Mouse (Mus musculus): ENCODE data around the gene Ankrd39. TPM values are rescaled to one million over a fixed set of nuclear protein-coding genes. Genes with fewer than 3 reads are reported as not detected.
"Not testable (repeated sequence)": the region's sequence is repeated elsewhere in the genome, so short reads cannot be mapped to it uniquely, and the experiment has no call there.

Gene Ankrd39
- polyA plus RNA-seq, 1 experiment from 2014 or later = 23.3 TPM

- 87% methylated on average over 11 of the region's 11 CpGs for WGBS
- H3K9me3 ChIP-seq (ENCODE audit: control insufficient read depth, low read length) = no peaks in the 10 kb centered on the region
- ATAC-seq (ENCODE audit: low read depth) = no peak
Observed at GRCm38 (mm10) chr1:36540132-36540531, 7.1 kb downstream of the Ankrd39 start.

GRCm38 (mm10) chr1:36539186-36539585 lies 8.1 kb downstream of the Ankrd39 start, which contains the start of gene Gm42417:
Gm42417 (minus strand) TSS chr1:36539429.
- H3K27me3 ChIP-seq (ENCODE audit: control insufficient read depth, insufficient read depth, low read depth, low read length) = no peaks in the 10 kb centered on the region
- H3K9me3 ChIP-seq (ENCODE audit: control insufficient read depth, low read length) = no peaks in the 10 kb centered on the region
- no peak within 1 kb of the TSS for H3K4me2 ChIP-seq (ENCODE audit: low read depth, low read length)
- WGBS = 28% methylated on average over 7 of the region's 9 CpGs
- H3K27ac ChIP-seq (ENCODE audit: low read length) = no peak within 1 kb of the TSS
- no peak within 1 kb of the TSS for H3K4me3 ChIP-seq (ENCODE audit: low read length)
- no peak within 1 kb of the TSS for H3K9ac ChIP-seq (ENCODE audit: low read length)
- peaks cover 6% of the 10 kb centered on the region; the same call in 1 of the 2 replicates for H3K4me1 ChIP-seq (replicated peaks; ENCODE audit: control insufficient read depth, insufficient read depth, low read length)
- H3K36me3 ChIP-seq (ENCODE audit: control insufficient read depth, insufficient read depth, low read length) = peaks cover 11% of the 10 kb centered on the region
- peak; percentile 61 for ATAC-seq (ENCODE audit: low read depth)

More at GRCm38 (mm10) chr1:36540132-36540531, 7.1 kb downstream of the Ankrd39 start:
- peaks cover 11% of the 10 kb centered on the region for H3K36me3 ChIP-seq (ENCODE audit: control insufficient read depth, insufficient read depth, low read length)
- H3K4me3 ChIP-seq (ENCODE audit: low read length) = no peak overlapping the region
- no peak overlapping the region for H3K4me2 ChIP-seq (ENCODE audit: low read depth, low read length)
- H3K4me1 ChIP-seq (replicated peaks; ENCODE audit: control insufficient read depth, insufficient read depth, low read length) = 0 out of 2 replicates have a peak, but pooled peaks cover 5% of the 10 kb centered on the region
- H3K27ac ChIP-seq (ENCODE audit: low read length) = no peak overlapping the region
- H3K9ac ChIP-seq (ENCODE audit: low read length) = no peak overlapping the region
- H3K27me3 ChIP-seq (ENCODE audit: control insufficient read depth, insufficient read depth, low read depth, low read length) = no peaks in the 10 kb centered on the region

- Histone ChIP-seq H3K4me3 (ENCODE audit: low read length) (no peak overlapping the region), H3K27ac (ENCODE audit: low read length) (no peak overlapping the region), H3K4me2 (ENCODE audit: low read depth, low read length) (no peak overlapping the region), H3K9me3 (ENCODE audit: control insufficient read depth, low read length) (no peaks in the 10 kb centered on the region), H3K27me3 (ENCODE audit: control insufficient read depth, insufficient read depth, low read depth, low read length) (no peaks in the 10 kb centered on the region), H3K4me1 (replicated peaks; ENCODE audit: control insufficient read depth, insufficient read depth, low read length) (peaks cover 10% of the 10 kb centered on the region), H3K9ac (ENCODE audit: low read length) (no peak overlapping the region), H3K36me3 (ENCODE audit: control insufficient read depth, insufficient read depth, low read length) (peaks cover 11% of the 10 kb centered on the region)
- no peak for ATAC-seq (ENCODE audit: low read depth)
- 69% methylated on average over 4 of the region's 4 CpGs for WGBS
Observed at GRCm38 (mm10) chr1:36538727-36539126, 8.5 kb downstream of the Ankrd39 start.

GRCm38 (mm10) chr1:36536783-36537182 lies 10.5 kb downstream of the Ankrd39 start, which contains the start of gene Ankrd23:
Ankrd23 (minus strand) TSS chr1:36536883.
- H3K27me3 ChIP-seq (ENCODE audit: control insufficient read depth, insufficient read depth, low read depth, low read length); H3K9ac ChIP-seq (ENCODE audit: low read length); H3K4me2 ChIP-seq (ENCODE audit: low read depth, low read length); ATAC-seq (ENCODE audit: low read depth); H3K27ac ChIP-seq (ENCODE audit: low read length); H3K4me3 ChIP-seq (ENCODE audit: low read length); H3K9me3 ChIP-seq (ENCODE audit: control insufficient read depth, low read length): not testable (repeated sequence)
- 88% methylated on average over 9 of the region's 9 CpGs for whole genome bisulfite sequencing
- Histone ChIP-seq H3K36me3 (ENCODE audit: control insufficient read depth, insufficient read depth, low read length) (peaks cover 11% of the 10 kb centered on the region), H3K4me1 (replicated peaks; ENCODE audit: control insufficient read depth, insufficient read depth, low read length) (peaks cover 11% of the 10 kb centered on the region)

- 54% methylated on average over 8 of the region's 8 CpGs for WGBS
- no peaks in the 10 kb centered on the region for H3K9me3 ChIP-seq (ENCODE audit: control insufficient read depth, low read length)
- H3K36me3 ChIP-seq (ENCODE audit: control insufficient read depth, insufficient read depth, low read length) = peaks cover 10% of the 10 kb centered on the region
- no peaks in the 10 kb centered on the region for H3K27me3 ChIP-seq (ENCODE audit: control insufficient read depth, insufficient read depth, low read depth, low read length)
- H3K27ac ChIP-seq (ENCODE audit: low read length) = no peak overlapping the region
- H3K4me2 ChIP-seq (ENCODE audit: low read depth, low read length) = no peak overlapping the region
- H3K4me1 ChIP-seq (replicated peaks; ENCODE audit: control insufficient read depth, insufficient read depth, low read length) = peaks cover 11% of the 10 kb centered on the region
- no peak for ATAC-seq (ENCODE audit: low read depth)
- H3K9ac ChIP-seq (ENCODE audit: low read length) = no peak overlapping the region
- no peak overlapping the region for H3K4me3 ChIP-seq (ENCODE audit: low read length)
Observed at GRCm38 (mm10) chr1:36536397-36536728, 10.9 kb downstream of the Ankrd39 start.

- Histone ChIP-seq H3K27ac (ENCODE audit: low read length) (no peak overlapping the region), H3K4me3 (ENCODE audit: low read length) (no peak overlapping the region), H3K4me1 (replicated peaks; ENCODE audit: control insufficient read depth, insufficient read depth, low read length) (peaks cover 11% of the 10 kb centered on the region), H3K4me2 (ENCODE audit: low read depth, low read length) (no peak overlapping the region), H3K36me3 (ENCODE audit: control insufficient read depth, insufficient read depth, low read length) (peaks cover 7% of the 10 kb centered on the region), H3K9me3 (ENCODE audit: control insufficient read depth, low read length) (no peaks in the 10 kb centered on the region), H3K9ac (ENCODE audit: low read length) (no peak overlapping the region), H3K27me3 (ENCODE audit: control insufficient read depth, insufficient read depth, low read depth, low read length) (no peaks in the 10 kb centered on the region)
- WGBS = 73% methylated on average over 11 of the region's 11 CpGs
- 0 out of 2 replicates have a peak, but pooled peaks have one; percentile 15 for ATAC-seq (ENCODE audit: low read depth)
Observed at GRCm38 (mm10) chr1:36535477-36536396, 11.5 kb downstream of the Ankrd39 start.

GRCm38 (mm10) chr1:36534595-36535058 lies 12.6 kb downstream of the Ankrd39 start:
- WGBS = 54% methylated on average over 6 of the region's 6 CpGs
- Histone ChIP-seq H3K9ac (ENCODE audit: low read length) (no peak overlapping the region), H3K4me1 (replicated peaks; ENCODE audit: control insufficient read depth, insufficient read depth, low read length) (peaks cover 11% of the 10 kb centered on the region), H3K4me2 (ENCODE audit: low read depth, low read length) (no peak overlapping the region), H3K27me3 (ENCODE audit: control insufficient read depth, insufficient read depth, low read depth, low read length) (no peaks in the 10 kb centered on the region), H3K27ac (ENCODE audit: low read length) (no peak overlapping the region), H3K36me3 (ENCODE audit: control insufficient read depth, insufficient read depth, low read length) (peaks cover 7% of the 10 kb centered on the region), H3K9me3 (ENCODE audit: control insufficient read depth, low read length) (no peaks in the 10 kb centered on the region), H3K4me3 (ENCODE audit: low read length) (no peak overlapping the region)
- no peak for ATAC-seq (ENCODE audit: low read depth)

GRCm38 (mm10) chr1:36533546-36533945 lies 13.7 kb downstream of the Ankrd39 start:
- Histone ChIP-seq H3K4me2 (ENCODE audit: low read depth, low read length) (no peak overlapping the region), H3K9me3 (ENCODE audit: control insufficient read depth, low read length) (no peaks in the 10 kb centered on the region), H3K27ac (ENCODE audit: low read length) (no peak overlapping the region), H3K9ac (ENCODE audit: low read length) (no peak overlapping the region), H3K4me3 (ENCODE audit: low read length) (no peak overlapping the region), H3K4me1 (replicated peaks; ENCODE audit: control insufficient read depth, insufficient read depth, low read length) (peaks cover 11% of the 10 kb centered on the region), H3K36me3 (ENCODE audit: control insufficient read depth, insufficient read depth, low read length) (peaks cover 5% of the 10 kb centered on the region; the same call in 1 of the 2 replicates), H3K27me3 (ENCODE audit: control insufficient read depth, insufficient read depth, low read depth, low read length) (no peaks in the 10 kb centered on the region)
- 63% methylated on average over 6 of the region's 6 CpGs for WGBS
- peak; percentile 46; the same call in 1 of the 2 replicates for ATAC-seq (ENCODE audit: low read depth)

- Histone ChIP-seq H3K4me1 (replicated peaks; ENCODE audit: control insufficient read depth, insufficient read depth, low read length) (peaks cover 11% of the 10 kb centered on the region), H3K4me2 (ENCODE audit: low read depth, low read length) (no peak overlapping the region), H3K36me3 (ENCODE audit: control insufficient read depth, insufficient read depth, low read length) (peaks cover 5% of the 10 kb centered on the region; the same call in 1 of the 2 replicates), H3K9ac (ENCODE audit: low read length) (no peak overlapping the region), H3K4me3 (ENCODE audit: low read length) (no peak overlapping the region), H3K9me3 (ENCODE audit: control insufficient read depth, low read length) (no peaks in the 10 kb centered on the region), H3K27ac (ENCODE audit: low read length) (no peak overlapping the region), H3K27me3 (ENCODE audit: control insufficient read depth, insufficient read depth, low read depth, low read length) (no peaks in the 10 kb centered on the region)
- 84% methylated on average over 12 of the region's 12 CpGs for WGBS
- ATAC-seq (ENCODE audit: low read depth) = no peak
Observed at GRCm38 (mm10) chr1:36531461-36531860, 15.8 kb downstream of the Ankrd39 start.

All from lung, embryonic 16.5 days (tissue).